Mouse (Mus musculus) adrenal gland, adult 2 months (tissue): ENCODE results near the gene Palm. TPM values are rescaled to one million over a fixed set of nuclear protein-coding genes. Genes with fewer than 3 reads are reported as not detected.

Experiments
- DNase-seq: peaks from one replicate; pipeline ENCODE4 v3.0.0; 2021
- polyA plus RNA-seq: library from polyadenylated mRNA; depleted of rRNA; stranded (reverse); fragments of >200 nt; gene quantifications from 2 replicates; pipeline ENCODE4 v1.2.3, GENCODE M21; 2012
- total RNA-seq, 2 experiments: library from RNA; stranded (reverse); gene quantifications; 2 replicates each; pipeline ENCODE4 v1.2.3; 2021

Palm gene
- total and polyA plus RNA-seq, 3 experiments: 68.1 to 138 (median 105) TPM

DNA sequence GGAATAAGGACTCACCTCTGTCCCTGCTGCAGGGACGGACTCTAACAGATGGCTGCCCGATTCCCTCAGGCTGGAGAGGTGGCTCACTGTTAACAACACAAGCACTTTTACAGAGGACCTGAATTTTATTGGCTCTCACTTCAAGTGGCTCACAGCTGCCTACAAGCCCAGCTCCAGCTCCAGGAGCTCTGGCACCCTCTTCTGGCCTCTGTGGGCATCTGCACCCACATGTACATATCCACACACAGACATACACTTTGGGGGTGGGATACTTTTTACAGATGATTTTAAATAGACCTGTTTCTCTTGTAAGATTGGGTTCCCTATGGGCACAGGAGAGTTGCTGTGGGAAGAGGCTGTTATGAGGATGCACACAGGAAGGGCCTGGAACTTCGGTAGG, 21.1 kb upstream of the Palm start:
- no peak for DNase-seq

DNA sequence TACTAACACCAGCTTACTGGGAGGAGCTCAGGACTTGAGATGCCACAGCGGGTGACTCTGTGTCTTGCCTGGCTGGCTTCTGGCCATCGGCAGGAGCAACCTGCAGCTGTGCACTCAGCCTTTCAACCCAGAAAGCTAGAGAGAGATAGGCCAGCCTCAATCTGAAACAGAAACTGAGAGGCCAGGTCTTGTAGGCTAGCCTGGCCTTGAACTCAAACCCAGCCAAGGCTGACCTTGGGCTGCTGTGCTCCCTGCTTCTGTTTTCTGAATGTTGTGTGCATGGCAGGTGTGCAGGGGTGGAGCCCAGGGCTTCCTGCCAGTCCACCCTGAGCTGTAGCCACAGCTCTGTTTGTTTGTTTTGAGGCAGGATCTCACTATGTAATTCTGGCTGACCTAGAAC, 20.2 kb upstream of the Palm start:
- DNase-seq: no peak

DNA sequence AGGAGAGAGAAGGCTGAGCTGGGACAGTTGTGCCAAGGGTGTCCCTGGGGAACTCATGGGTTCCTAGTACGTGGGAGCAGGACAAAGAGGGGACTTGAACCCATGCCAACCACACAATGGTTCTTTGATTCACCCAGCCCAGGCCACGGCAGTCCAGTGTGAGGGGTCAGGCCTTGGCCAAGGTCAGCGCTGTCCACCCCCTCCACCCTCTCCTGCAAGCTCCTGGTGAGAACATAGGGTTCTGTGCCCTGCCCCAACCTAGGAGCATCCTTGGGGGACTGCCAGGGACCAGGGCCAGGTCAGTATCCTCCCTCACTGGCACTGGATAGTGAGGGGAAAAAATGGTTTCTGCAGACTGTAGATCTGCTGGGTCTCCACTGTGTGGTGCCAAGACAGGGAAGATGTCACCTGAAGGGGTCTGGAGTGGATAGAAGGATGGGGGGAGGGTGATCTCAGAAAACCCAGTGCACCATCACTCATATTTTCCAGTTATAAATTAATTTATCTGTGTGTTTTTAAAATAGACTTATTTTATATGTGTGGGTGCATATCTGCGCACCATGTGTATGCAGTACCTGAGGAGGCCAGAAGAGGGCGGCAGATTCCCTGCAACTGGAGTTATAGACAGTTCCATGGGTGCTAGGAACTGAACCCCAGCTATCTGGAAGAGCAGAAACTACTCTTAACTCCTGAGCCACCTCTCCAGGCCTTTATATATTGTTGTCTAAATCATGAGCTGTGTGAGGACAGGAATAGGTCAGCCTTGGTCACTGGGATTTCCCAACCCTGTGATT, 18.7 kb upstream of the Palm start:
- DNase-seq: no peak

DNA sequence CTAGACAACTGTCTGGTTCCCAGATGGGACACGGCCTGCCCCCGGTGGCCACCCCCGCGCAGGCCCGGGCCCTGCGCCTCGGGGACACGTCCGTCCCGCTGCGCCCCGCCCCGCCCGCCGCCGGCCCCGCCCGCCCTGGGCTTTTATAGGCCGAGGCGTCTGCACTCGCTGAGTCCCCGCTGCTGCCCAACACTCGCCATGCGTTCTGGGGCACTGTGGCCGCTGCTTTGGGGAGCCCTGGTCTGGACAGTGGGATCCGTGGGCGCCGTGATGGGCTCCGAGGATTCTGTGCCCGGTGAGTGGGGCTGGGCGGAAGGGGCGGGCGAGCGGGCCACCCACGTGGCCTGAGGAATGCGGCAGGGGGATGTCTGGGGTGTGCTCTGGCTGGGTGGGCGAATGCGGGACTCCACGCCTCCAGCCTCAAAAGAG, 16.3 kb upstream of the Palm start, which contains the start of gene Fstl3:
Gene Fstl3 (plus strand): TSS at position 170 of the 429 bp plus-strand sequence.
- DNase-seq: peak; percentile 70

DNA sequence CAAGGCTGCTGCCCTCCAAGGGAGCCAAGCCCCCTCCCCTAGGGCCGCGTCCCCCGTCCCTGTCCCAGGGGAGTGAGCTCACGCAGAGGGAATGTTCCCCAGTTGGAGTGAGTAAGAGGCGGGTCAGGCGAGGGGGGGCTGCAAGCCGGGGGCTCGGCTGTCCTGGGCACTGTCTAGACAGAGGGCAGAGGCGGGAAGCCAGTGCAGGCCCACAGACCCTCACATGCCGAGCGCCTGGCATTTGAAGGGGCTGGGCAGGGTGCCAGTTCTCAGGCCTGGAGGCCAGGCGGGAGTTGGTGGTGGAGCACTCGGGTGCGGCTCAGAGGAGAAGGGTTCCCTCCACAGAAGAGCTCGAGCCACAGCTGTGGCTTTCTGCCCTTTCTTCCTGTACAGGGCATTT, 15.4 kb upstream of the Palm start:
- peak; percentile 77 for DNase-seq

DNA sequence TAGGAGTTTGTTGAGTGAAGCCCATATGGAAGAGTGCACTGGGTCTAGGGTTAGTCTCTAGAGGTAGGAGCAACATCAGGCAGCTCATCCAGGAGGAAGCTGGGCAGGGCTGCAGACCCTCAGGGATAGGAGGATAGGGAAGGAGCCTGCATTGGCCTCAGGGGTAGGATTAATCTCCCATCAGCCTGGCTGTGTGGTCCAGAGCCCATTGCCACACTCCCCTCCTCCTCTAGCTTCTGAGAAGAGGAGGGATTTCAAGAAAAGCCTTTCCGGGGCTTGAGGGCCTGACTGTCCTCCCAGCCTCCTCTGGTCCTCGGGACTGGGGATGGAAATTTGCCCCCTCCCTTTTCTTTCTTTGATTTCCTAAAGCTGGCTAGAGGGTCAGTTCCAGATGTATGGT, 14.2 kb upstream of the Palm start:
- DNase-seq: no peak

DNA sequence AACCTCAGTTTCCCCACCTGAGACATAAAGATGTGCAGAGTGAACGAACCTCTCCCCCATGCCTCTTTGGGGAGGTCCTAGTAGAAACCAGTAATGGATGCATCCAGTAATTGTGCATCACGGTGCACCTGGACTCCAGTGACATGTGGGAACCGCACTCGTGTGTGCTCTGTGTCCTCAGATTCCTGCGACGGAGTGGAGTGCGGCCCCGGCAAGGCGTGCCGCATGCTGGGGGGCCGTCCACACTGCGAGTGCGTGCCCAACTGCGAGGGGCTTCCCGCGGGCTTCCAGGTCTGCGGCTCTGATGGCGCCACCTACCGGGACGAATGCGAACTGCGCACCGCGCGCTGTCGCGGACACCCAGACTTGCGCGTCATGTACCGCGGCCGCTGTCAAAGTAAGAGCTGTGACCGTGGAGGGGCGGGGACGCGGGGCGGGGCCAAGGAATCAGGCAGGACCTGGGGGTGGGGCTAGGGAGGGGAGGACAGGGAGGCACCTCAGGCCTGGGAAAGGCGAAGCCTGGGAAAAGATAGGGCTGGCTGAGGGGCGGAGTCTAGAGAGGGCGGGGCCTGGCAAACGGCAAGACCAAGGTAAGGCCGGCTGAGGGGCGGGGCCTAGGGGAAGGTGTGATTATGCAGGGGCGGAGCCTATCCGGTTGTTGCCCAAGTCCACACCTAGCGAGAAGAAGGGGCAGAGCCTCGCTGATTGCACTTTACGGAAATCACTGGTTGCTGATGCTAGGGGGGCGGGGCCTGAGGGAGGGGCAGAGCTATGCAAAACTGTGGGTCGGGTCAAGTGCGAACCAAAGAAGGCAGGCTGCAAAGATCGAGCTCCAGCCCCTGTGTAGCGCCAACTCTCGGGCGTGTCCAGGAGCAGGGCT, 13.3 kb upstream of the Palm start:
- peak; percentile 98 for DNase-seq

DNA sequence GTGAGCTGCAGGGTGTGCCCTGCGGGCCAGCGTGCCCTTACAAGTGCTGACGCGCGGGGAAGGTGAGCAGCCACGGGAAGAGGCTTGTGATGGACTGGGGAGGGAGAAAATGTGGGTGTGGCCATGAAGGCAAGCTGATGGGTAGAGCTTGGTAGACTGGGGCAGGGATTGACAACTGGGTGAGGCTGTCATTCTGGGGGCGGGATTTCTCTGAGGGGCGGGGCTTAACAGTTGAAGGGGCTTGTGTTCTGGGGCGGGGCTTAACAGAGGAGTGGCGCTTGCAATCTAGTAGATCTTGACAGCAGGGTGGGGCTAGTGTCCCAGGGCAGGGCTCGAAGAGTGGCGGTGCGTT, 12.7 kb upstream of the Palm start:
- no peak for DNase-seq

DNA sequence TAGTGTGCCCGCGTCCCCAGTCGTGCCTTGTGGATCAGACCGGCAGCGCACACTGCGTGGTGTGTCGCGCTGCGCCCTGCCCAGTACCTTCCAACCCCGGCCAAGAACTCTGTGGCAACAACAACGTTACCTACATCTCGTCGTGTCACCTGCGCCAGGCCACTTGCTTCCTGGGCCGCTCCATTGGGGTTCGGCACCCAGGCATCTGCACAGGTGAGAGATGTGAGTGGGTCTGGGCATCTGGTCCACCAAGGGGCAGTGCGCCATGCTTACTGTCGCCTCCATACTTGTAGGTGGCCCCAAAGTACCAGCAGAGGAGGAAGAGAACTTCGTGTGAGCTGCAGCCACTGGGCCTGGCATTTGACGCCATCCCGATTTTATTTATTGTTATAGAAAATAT, 12.2 kb upstream of the Palm start:
- no peak for DNase-seq

DNA sequence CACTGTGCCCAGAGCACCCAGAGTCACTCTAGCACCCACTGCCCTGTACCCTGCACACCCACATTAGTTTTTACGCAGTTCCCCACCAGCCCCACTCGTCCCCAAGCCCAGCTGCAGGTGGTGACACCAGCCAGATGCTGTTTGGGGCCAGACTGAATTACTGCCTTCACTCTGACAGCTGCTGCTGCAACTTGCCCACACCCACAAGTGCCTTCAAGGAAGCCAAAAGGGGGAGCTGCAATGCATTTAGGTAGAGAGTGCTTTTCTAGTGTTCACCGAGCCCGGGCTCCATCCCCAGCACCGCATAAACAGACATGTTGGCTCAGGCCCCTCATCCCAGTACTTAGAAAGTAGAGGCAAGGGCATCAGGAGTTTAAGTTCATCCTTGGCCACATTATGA, 11.4 kb upstream of the Palm start:
- DNase-seq: no peak

DNA sequence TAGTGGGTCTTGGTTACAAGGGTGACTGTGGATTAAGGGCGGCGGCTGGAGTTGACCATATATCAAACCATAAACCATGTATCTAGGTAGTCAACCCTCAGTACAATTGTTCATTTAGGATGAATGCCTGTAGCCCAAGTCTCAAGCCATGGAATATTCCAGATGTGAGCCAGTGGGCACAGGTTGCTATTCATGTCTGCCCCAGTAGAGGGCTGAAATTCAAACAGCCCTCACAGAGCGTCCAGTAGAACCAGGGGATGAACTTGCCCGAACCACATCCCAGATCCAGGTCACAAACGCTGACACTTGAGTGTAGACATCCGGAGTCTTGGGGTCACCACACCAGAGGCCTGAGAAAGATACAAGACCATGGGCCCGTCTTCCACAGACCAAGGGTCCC, 10.3 kb upstream of the Palm start:
- DNase-seq: no peak

DNA sequence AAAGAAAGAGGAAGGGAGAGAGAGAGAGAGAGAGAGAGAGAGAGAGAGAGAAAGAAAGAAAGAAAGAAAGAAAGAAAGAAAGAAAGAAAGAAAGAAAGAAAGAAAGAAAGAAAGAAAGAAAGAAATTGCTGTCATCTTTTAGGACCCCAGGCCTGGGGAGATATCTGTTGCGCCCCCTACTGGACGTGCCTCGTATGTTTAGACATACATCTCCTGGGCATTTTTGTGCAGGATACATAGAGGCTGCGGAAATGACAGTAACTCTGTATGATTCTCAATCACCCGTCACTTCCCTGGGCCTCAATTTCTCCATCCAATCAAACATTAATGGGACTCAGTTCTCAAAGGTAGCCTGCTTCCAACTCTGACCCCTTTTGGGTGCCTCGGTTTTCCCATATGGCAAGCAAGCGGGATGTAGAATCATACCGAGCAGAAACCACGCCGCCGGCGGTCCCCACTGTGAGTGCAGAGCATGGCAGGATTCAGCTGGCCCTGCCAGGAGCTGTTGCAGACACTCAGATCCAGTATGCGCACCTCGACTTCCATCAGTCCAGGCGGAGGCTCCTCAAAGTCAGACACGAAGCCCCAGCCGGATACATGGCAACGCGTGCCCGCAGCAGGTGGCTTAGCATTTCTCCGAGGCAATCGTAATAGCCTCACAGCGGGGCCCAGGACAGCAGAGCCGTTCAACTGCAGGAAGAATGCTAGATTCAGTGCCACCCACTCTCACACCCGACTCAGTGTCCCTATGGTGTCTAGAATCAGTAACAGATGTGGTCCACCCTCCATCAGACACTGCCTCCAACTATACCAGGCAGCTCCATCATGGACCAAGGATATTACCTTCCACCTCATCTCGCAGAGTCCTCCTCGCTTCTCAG, 9.2 kb upstream of the Palm start:
- DNase-seq: no peak

DNA sequence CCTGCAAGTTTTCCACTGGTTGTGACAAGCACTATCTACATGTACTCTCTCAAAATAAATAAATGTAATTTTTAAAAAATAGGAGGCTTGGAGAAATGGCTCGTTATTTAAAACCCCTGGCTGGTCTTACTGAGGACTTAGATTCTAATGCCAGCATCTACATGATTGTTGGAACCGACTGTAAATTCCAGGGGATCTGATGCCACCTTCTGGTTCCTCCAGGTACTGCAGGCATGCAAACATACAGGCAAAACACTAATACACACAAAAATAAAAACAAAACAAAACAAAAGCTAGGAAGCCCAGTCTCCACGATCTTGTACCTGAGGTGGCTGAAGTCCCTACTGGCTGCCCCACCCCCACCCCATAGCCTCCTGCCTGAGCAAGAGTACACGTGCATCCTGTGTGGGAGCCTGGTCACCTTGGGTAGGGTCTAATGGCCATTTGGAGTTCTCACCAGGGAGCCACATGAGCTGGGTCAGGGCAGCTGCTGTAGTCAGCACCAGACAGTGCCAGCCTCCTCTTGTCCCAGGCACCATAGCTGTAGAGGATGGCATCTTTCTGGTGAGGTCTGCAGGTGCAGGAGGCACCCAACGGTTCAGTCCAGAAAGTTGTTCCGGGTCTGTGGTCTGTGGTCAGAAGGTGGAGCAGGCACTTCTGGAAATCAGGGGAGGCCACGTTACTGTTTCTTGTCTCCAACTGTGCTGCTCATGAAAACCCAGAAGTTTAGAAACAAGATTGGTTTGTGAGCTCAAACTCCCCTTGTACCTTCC, 4.8 kb upstream of the Palm start:
- DNase-seq: peak; percentile 69

DNA sequence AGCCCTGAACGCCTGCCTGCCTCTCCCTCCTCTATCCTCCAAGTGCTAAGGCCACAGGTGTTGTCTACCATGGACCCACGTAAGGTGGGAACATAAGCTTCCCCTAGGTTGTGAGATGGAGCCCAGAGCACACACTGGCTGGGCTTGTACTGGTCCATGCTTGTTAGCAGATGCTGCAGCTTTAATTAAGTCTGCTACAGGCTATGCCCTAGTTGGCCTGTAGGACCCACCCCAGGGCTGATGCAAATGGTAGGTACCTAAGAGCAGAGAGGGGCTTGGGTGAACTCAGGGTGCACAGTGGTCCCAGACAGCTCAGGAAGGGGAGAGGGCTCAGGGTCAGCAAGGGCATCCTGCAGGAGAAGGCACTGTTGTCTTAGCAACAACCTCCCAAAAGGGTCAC, 3.8 kb upstream of the Palm start:
- no peak for DNase-seq

DNA sequence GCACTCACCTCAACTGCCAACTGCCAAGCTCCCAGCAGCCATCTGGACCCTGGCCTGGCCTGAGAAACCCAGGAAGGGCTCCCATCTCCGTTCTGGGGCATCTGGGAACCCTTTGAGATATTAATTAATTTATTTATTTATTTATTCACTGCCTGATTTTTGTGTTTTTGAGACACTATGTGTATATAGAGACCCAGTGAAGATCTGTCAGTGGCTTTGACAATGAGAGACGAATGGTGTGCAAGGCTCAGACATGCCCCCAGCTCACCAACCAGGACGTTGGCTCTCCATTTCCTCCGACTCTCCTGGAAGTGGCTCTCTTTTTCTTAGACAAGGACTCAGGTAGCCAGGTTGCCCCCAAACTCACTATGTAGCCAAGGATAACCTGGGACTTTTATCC, 2.5 kb upstream of the Palm start, which contains the start of gene Prss57:
Gene Prss57 (minus strand): TSS at position 101 of the 400 bp plus-strand sequence.
- DNase-seq: no peak

DNA sequence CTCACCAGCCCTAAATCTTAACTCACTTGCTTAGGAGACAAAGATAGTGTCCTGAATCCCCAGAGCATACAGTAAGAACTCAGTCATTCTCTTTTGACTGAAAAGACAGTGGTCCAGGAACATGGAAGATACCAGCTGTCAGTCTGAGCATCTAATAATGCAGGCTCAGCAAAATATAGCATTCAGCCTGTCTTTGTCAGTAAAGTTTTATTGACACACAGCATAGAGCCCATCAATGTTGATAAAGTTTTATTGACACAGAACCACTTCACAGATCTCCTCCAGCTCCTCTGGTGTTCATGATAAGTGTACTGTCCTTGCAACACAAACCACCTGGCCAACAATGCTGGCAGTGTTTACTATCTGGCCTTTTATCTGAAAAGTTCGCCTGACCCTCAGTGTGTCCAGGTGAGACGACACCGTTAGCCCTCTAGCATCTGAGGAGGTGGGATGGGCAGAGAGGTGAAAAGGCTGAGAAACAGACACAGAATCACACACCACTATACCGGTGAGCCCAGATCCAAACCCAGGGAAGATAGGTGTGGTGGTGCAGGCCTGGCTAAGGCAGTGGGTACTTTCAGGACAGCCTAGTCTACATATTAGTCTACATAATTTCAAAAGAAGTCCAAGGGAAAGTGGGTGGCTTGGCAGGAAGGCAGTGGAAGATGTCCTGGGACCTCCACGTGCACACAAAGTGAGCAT, 882 bp upstream of the Palm start:
- DNase-seq: no peak

DNA sequence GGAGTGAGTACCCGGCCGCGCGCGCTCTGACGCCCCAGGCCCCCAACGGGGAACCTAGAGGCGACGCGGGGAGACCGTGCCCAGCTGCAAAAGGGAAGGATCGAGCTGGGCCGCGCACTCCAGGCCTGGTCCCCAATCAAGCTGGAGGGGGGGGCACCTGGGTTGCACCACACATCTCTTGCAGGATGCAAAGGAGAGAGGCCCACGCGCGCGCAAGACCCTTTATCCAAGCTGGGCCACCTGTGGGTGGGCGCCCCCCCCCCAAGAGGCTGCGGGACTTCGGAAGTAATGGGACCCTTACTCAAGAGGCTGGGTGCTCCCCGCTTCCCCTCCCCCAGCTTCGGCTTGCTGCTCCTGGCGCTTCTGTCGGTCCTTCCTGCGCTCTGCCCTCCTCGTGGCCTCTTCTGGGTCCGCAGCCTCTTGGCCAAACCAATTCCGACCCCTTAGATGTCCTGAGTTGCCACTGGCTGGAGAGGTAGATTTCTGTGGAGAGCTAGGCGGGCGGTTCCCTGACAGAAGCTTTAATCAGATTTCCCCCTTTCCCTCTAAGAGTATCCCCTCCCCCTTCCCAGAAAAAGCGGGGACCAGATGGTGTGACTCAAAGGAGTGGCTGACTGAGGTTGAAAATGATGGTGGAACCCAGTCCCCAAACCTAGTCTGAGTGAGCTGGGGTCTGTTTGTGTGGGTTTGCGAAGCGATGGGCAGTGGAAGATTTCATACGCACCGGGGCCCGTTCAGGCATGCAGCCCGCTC, 542 bp downstream of the Palm start:
- no peak for DNase-seq

DNA sequence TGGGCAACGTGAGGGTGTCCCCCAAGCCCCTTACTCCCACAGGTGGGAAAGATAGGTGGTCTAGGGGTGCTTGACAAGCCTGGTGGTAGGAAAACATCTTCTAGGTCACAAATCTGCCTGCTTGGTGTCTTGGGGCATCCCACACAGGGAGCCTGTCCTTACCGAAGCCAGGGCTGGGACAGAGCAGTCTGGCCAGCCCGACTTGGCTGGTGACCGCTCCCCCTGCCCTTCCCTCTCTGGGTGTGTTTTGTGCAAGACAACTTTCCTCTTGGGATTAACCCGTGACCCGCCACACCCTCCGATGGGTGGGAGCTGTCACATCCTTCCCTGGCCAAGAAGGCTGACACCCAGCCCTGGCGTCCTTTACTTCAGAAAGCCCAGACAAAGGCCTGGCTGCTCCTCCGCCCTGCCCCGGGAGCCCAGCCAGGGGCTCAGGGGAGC, 1.1 kb downstream of the Palm start:
- peak; percentile 86 for DNase-seq

DNA sequence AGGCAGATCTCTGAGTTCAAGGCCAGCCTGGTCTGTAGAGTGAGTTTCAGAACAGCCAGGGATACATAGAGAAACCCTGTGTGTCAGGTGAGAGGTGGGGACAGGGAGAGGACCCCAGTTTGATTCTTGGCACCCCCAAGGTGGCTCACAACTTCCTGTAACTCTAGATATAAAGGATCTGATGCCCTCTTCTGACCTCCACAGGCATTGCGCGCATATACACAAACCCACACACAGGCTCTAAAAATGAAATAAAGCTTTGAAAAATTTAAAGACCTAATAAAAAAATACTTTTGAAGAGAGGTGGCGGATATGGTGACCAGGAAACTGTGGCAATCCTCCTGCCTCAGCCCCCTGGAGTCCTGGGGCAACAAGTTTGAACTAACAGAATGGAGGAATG, 2.5 kb downstream of the Palm start:
- no peak for DNase-seq

DNA sequence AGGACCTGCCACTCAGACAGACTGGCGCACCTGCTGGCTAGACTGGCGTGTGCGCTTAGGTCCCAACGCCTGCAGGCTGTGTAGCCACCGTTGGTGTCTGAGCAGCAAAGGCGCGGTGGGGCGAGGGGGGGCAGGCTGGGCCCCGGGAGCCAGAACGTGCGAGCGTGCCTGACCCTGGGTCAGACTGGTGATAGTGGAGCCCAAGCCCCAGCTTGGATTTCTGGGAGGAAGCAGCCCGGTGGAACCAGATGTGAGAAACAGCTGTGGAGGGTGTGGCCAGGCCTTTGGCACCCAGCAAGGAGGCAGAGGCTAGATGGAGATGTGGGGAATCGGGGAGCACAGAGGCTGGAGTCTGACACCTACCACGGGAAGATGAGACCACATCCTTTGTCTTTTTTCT, 4.0 kb downstream of the Palm start:
- no peak for DNase-seq
